Mouse (Mus musculus): Measurements from ENCODE around the gene Tmem233.

The Tmem233 gene

GRCm38 (mm10) chr5:116029071-116029470, 54.0 kb downstream of the Tmem233 start:
- DNase-seq (ENCODE audit: low spot score in 2 of 2): no peak

GRCm38 (mm10) chr5:116026561-116026960, 56.5 kb downstream of the Tmem233 start:
- no peak for DNase-seq (ENCODE audit: low spot score in 2 of 2)

- DNase-seq (ENCODE audit: low spot score in 2 of 2): no peak
Measured at GRCm38 (mm10) chr5:116026107-116026506, 56.9 kb downstream of the Tmem233 start.

- peak; percentile 74 to 90 for DNase-seq (ENCODE audit: low spot score in 2 of 2)
Measured at GRCm38 (mm10) chr5:116024327-116024739, 58.7 kb downstream of the Tmem233 start, which contains the start of gene Prkab1. Gene Prkab1, minus strand, starts transcription at chr5:116024508.

GRCm38 (mm10) chr5:116023821-116024284, 59.2 kb downstream of the Tmem233 start:
- no peak for DNase-seq (ENCODE audit: low spot score in 2 of 2)

GRCm38 (mm10) chr5:116023251-116023661, 59.8 kb downstream of the Tmem233 start:
- DNase-seq (ENCODE audit: low spot score in 2 of 2): no peak

GRCm38 (mm10) chr5:116022658-116023200, 60.3 kb downstream of the Tmem233 start:
- DNase-seq (ENCODE audit: low spot score in 2 of 2): no peak

GRCm38 (mm10) chr5:116022131-116022530, 60.9 kb downstream of the Tmem233 start:
- DNase-seq (ENCODE audit: low spot score in 2 of 2): no peak

- no peak for DNase-seq (ENCODE audit: low spot score in 2 of 2)
Measured at GRCm38 (mm10) chr5:116021552-116021951, 61.5 kb downstream of the Tmem233 start.

GRCm38 (mm10) chr5:116019371-116019770, 63.7 kb downstream of the Tmem233 start:
- no peak for DNase-seq (ENCODE audit: low spot score in 2 of 2)

- no peak for DNase-seq (ENCODE audit: low spot score in 2 of 2)
Measured at GRCm38 (mm10) chr5:116018784-116019183, 64.3 kb downstream of the Tmem233 start.

GRCm38 (mm10) chr5:116018196-116018595, 64.8 kb downstream of the Tmem233 start:
- DNase-seq (ENCODE audit: low spot score in 2 of 2): no peak

- DNase-seq (ENCODE audit: low spot score in 2 of 2): no peak
Measured at GRCm38 (mm10) chr5:116017391-116017790, 65.7 kb downstream of the Tmem233 start.

GRCm38 (mm10) chr5:116016542-116016941, 66.5 kb downstream of the Tmem233 start:
- no peak for DNase-seq (ENCODE audit: low spot score in 2 of 2)

GRCm38 (mm10) chr5:116014237-116014636, 68.8 kb downstream of the Tmem233 start:
- DNase-seq (ENCODE audit: low spot score in 2 of 2): no peak

GRCm38 (mm10) chr5:116013821-116014220, 69.2 kb downstream of the Tmem233 start:
- DNase-seq (ENCODE audit: low spot score in 2 of 2): no peak

- no peak for DNase-seq (ENCODE audit: low spot score in 2 of 2)
Measured at GRCm38 (mm10) chr5:116012503-116012902, 70.5 kb downstream of the Tmem233 start.

GRCm38 (mm10) chr5:116011700-116012099, 71.3 kb downstream of the Tmem233 start:
- no peak for DNase-seq (ENCODE audit: low spot score in 2 of 2)

GRCm38 (mm10) chr5:116009884-116010627, 73.0 kb downstream of the Tmem233 start:
- no peak for DNase-seq (ENCODE audit: low spot score in 2 of 2)

GRCm38 (mm10) chr5:116009091-116009851, 73.8 kb downstream of the Tmem233 start:
- no peak for DNase-seq (ENCODE audit: low spot score in 2 of 2)

GRCm38 (mm10) chr5:116007723-116008122, 75.3 kb downstream of the Tmem233 start:
- DNase-seq (ENCODE audit: low spot score in 2 of 2): no peak

- no peak for DNase-seq (ENCODE audit: low spot score in 2 of 2)
Measured at GRCm38 (mm10) chr5:116006324-116007099, 76.5 kb downstream of the Tmem233 start.

Measured in cerebellum, postnatal 4 days (tissue).